Mouse (Mus musculus): ENCODE data around the gene Tango2. TPM values are rescaled to one million over a fixed set of nuclear protein-coding genes. Genes with fewer than 3 reads are reported as not detected.

The Tango2 gene
- polyA plus RNA-seq, 1 experiment: 23.5 TPM

DNA sequence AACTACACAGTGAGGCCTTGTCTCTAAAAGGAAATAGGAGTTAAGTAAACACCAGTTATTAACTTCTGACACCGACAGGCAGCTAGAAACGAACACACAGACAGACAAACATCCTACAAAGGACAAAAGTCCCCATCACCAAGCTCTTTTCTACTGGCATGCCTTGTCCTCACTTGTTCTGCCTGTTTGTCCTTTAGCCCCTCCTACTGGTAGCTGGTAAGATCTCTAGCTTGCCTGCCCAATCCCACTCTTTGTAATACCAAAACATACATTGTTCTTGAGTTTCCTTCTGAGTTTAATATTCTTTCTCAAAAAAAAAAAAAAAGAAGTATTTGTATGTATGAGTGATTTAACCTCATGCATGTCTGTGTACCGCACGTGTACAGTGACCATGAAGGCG, 79.7 kb downstream of the Tango2 start:
- no peak overlapping the region for H3K27ac ChIP-seq (replicated peaks; ENCODE audit: low read depth, low read length)

DNA sequence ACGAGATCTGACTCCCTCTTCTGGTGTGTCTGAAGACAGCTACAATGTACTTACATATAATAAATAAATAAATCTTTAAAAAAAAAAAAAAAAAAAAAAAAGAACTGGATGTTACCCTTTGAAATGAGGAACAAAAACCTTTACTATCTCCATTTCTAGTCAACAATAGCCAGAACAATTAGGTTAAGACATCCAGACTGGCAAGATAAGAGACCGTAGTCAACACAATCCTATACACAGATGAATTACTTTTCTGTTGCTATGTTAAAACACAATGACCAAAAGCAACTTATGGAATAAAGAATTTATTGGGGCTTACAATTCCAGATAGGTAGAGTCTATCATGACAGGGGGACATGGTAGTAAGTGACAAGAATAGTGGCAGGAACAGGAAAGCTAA, 82.9 kb downstream of the Tango2 start:
- no peak overlapping the region for H3K27ac ChIP-seq (replicated peaks; ENCODE audit: low read depth, low read length)
- H3K4me3 ChIP-seq (ENCODE audit: insufficient read depth, low read depth, low read length): no peak overlapping the region
- H3K4me1 ChIP-seq (ENCODE audit: control insufficient read depth, insufficient read depth, insufficient read length, low read length): no peaks in the 10 kb centered on the region

More for the DNA sequence above, 79.7 kb downstream of the Tango2 start:
- Histone ChIP-seq H3K4me3 (ENCODE audit: insufficient read depth, low read depth, low read length) (no peak overlapping the region), H3K4me1 (ENCODE audit: control insufficient read depth, insufficient read depth, insufficient read length, low read length) (no peaks in the 10 kb centered on the region)

DNA sequence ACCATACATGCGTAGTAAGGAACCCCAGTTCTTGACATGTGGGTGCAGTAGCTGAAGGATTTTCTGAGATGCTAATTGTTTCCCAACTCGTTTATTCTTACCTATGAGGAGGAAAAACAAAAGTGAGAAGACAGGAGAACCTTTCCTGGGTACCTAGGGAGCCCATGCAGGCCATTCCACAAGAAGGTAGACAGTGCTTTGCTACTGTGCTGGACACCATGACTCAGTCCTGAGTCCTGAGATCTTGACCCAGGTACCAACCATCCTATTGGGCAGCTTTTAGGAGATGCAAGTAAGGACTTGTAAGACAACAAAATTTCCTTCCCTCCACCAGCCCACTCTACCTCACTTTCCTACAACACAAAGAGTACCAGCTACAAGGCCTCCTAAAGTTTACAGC, 89.7 kb downstream of the Tango2 start, which contains the start of gene Gm49776:
Gene Gm49776, minus strand, starts transcription at position 101 of the 400 bp plus-strand sequence.
- Histone ChIP-seq H3K27ac (replicated peaks; ENCODE audit: low read depth, low read length) (no peak within 1 kb of the TSS), H3K4me3 (ENCODE audit: insufficient read depth, low read depth, low read length) (no peak within 1 kb of the TSS), H3K4me1 (ENCODE audit: control insufficient read depth, insufficient read depth, insufficient read length, low read length) (no peaks in the 10 kb centered on the region)

DNA sequence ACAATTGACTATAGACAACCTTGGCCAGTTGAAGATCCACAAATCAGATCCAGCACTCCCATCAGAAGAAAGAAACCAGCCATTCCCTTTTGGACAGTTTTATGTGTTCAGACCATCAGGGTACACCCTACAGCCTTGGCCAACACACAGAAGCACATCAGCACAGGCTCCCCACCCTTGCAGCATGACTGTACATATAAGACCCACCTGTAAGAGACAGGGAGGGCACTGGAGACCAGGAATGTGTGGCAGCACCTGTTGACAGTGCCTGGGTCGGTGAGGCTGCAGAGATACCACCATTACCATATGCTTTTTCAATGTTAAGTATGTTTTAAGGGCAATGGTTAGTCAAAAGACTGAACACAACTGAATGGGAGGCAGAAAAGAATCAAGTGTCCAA, 94.0 kb downstream of the Tango2 start:
- Histone ChIP-seq H3K4me1 (ENCODE audit: control insufficient read depth, insufficient read depth, insufficient read length, low read length) (peaks cover 5% of the 10 kb centered on the region), H3K4me3 (ENCODE audit: insufficient read depth, low read depth, low read length) (no peak overlapping the region), H3K27ac (replicated peaks; ENCODE audit: low read depth, low read length) (no peak overlapping the region)

DNA sequence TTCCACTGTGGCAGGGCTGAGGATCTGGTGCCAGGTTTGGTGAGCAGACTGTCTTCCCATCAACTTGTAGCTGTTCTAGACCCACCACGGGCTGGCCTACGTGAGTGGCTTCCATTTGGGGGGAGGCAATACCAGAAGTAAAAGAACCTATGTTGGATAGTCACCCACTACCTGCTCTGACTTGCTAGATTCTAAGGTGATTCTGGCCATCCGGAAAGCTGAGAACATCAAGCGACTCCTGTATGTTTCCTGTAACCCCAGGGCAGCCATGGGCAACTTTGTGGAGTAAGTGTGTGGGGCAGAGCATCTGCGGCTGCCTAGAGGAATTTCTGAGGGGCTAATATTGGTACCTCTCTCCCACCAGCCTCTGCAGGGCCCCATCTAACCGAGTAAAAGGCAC, 95.2 kb downstream of the Tango2 start:
- Histone ChIP-seq H3K27ac (replicated peaks; ENCODE audit: low read depth, low read length) (no peak overlapping the region), H3K4me3 (ENCODE audit: insufficient read depth, low read depth, low read length) (no peak overlapping the region), H3K4me1 (ENCODE audit: control insufficient read depth, insufficient read depth, insufficient read length, low read length) (peaks cover 5% of the 10 kb centered on the region)

DNA sequence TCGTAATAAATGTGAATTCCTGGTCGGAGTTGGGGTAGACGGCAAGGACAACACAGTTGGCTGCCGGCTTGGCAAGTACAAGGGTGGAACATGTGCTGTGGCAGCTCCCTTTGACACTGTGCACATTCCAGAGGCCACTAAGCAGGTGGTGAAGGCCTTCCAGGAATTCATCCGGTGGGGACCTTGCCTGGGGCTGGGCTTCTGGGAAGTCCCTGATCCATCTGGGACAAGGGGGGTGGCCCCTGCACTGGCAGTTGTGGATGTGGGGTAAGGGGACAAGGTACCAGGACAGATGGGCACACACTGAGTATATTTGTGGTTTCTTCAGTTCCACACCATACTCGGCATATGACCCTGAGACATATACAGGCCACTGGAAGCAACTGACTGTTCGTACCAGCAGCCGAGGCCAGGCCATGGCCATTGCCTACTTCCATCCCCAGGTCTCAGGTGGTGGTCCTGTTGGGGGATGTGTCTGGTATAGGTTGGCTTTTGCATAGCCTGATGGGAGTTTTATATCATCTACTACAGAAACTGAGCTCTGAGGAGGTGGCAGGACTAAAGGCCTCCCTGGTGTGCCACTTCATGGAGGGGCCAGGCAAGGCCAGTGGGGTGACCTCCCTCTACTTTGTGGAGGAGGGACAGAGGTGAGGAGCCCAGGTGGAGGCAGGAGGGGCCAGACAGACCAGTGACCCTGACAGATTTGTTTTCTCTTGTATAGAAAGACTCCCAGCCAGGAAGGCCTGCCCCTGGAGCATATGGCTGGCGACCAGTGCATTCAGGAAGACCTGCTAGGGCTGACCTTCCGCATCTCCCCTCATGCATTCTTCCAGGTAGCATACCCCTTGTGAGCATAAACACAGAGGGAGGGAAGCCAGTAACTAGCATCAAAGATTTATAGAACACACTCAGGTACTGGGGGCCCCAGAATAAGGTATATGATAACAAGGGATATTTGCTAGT, 96.8 kb downstream of the Tango2 start:
- Histone ChIP-seq H3K4me3 (ENCODE audit: insufficient read depth, low read depth, low read length) (no peak overlapping the region), H3K4me1 (ENCODE audit: control insufficient read depth, insufficient read depth, insufficient read length, low read length) (peaks cover 7% of the 10 kb centered on the region), H3K27ac (replicated peaks; ENCODE audit: low read depth, low read length) (no peak overlapping the region)

Other genes starting within 250 kb of the Tango2 start
- gene Rtn4r, start 220.5 kb downstream of the Tango2 start, polyA plus RNA-seq (2012; ENCODE audit: insufficient read depth, insufficient read length, missing spikeins): not detected in 2 replicates
- gene Ccdc188, start 130.2 kb downstream of the Tango2 start, polyA plus RNA-seq (2012; ENCODE audit: insufficient read depth, insufficient read length, missing spikeins): not detected in 2 replicates
- gene Zdhhc8, start 113.0 kb downstream of the Tango2 start, polyA plus RNA-seq (2012; ENCODE audit: insufficient read depth, insufficient read length, missing spikeins): 4.9 and 5.1 TPM in 2 replicates
- gene Trmt2a, start 99.4 kb downstream of the Tango2 start, polyA plus RNA-seq (2012; ENCODE audit: insufficient read depth, insufficient read length, missing spikeins): 18.1 and 23.3 TPM in 2 replicates
- gene Ranbp1, start 99.4 kb downstream of the Tango2 start, polyA plus RNA-seq (2012; ENCODE audit: insufficient read depth, insufficient read length, missing spikeins): 85.5 and 92.7 TPM in 2 replicates
- gene Gm49776, start 89.8 kb downstream of the Tango2 start, polyA plus RNA-seq (2012; ENCODE audit: insufficient read depth, insufficient read length, missing spikeins): not detected in 2 replicates
- 4.8 and 4.9 TPM in 2 replicates for gene Dgcr8, start 58.9 kb downstream of the Tango2 start, polyA plus RNA-seq (2012; ENCODE audit: insufficient read depth, insufficient read length, missing spikeins)
- gene Arvcf, start 79 bp upstream of the Tango2 start, polyA plus RNA-seq (2012; ENCODE audit: insufficient read depth, insufficient read length, missing spikeins): 3.8 and 4.7 TPM in 2 replicates
- gene Txnrd2, start 78.3 kb upstream of the Tango2 start, polyA plus RNA-seq (2012; ENCODE audit: insufficient read depth, insufficient read length, missing spikeins): 77.6 and 92.5 TPM in 2 replicates
- 452 and 497 TPM in 2 replicates for gene Comt, start 78.7 kb upstream of the Tango2 start, polyA plus RNA-seq (2012; ENCODE audit: insufficient read depth, insufficient read length, missing spikeins)
- gene Gnb1l, start 150.6 kb upstream of the Tango2 start, polyA plus RNA-seq (2012; ENCODE audit: insufficient read depth, insufficient read length, missing spikeins): 4.3 and 6.1 TPM in 2 replicates
- gene Rtl10, start 150.8 kb upstream of the Tango2 start, polyA plus RNA-seq (2012; ENCODE audit: insufficient read depth, insufficient read length, missing spikeins): not detected in 2 replicates
- gene Tbx1, start 242.6 kb upstream of the Tango2 start, polyA plus RNA-seq (2012; ENCODE audit: insufficient read depth, insufficient read length, missing spikeins): not detected in 2 replicates